Mouse (Mus musculus) bone marrow, adult 2 months (tissue): ENCODE data around the gene Dek.

ENCODE experiments used
- CTCF ChIP-seq: fragments of 200-500 bp; IDR thresholded peaks from 2 replicates; pipeline ENCODE4 v1.5.1; 2011; ENCODE audit warnings: low read length, control low read depth; ENCODE audit not compliant: control insufficient read depth, insufficient read depth
- POLR2A ChIP-seq: fragments of 200-500 bp; IDR thresholded peaks from 2 replicates; pipeline ENCODE4 v1.6.1; 2011; ENCODE audit warnings: low read depth, mild to moderate bottlenecking, control low read depth, low read length, borderline replicate concordance; ENCODE audit not compliant: control insufficient read depth

- no peak for TF ChIP-seq CTCF
- TF ChIP-seq POLR2A, result no peak
Observed at GRCm38 (mm10) chr13:47148573-47148972, 42.6 kb upstream of the Dek start.
